Mouse (Mus musculus) limb, embryonic 11.5 days (tissue): Measurements from ENCODE around the gene Grem1. TPM values are rescaled to one million over a fixed set of nuclear protein-coding genes. Genes with fewer than 3 reads are reported as not detected.

Source experiments
- ATAC-seq: fragments of 200-750 bp; cut with Nextera tagmentation; 2 replicates; pipeline ENCODE4 v1.8.0; 2017; ENCODE audit warnings: low read depth; ENCODE audit not compliant: insufficient number of reproducible peaks, low FRiP score, low TSS enrichment
- DNase-seq: peaks from one replicate; pipeline ENCODE4 v3.0.0-alpha.2; 2015; ENCODE audit warnings: low spot score
- H3K27ac ChIP-seq: fragments of 300-500 bp; sonication (generic); replicated peaks from 2 replicates; pipeline ENCODE4 v1.5.1; 2014; ENCODE audit warnings: low read depth, mild to moderate bottlenecking, low read length
- H3K27me3 ChIP-seq: fragments of 300-500 bp; sonication (generic); 2 replicates; pipeline ENCODE4 v1.6.1; 2014; ENCODE audit warnings: mild to moderate bottlenecking, low read length, mixed read lengths; ENCODE audit not compliant: control insufficient read depth, insufficient read depth
- H3K36me3 ChIP-seq: fragments of 300-500 bp; sonication (generic); 2 replicates; pipeline ENCODE4 v1.6.1; 2014; ENCODE audit warnings: mild to moderate bottlenecking, low read length, moderate library complexity, mixed read lengths; ENCODE audit not compliant: control insufficient read depth, insufficient read depth
- H3K4me1 ChIP-seq: fragments of 300-500 bp; sonication (generic); 2 replicates; pipeline ENCODE4 v1.6.1; 2014; ENCODE audit warnings: low read length, mixed read lengths; ENCODE audit not compliant: control insufficient read depth, insufficient read depth
- H3K4me2 ChIP-seq: fragments of 300-500 bp; sonication (generic); 2 replicates; pipeline ENCODE4 v1.6.1; 2014; ENCODE audit warnings: low read depth, mild to moderate bottlenecking, moderate library complexity; ENCODE audit not compliant: severe bottlenecking
- H3K4me3 ChIP-seq: fragments of 300-500 bp; sonication (generic); 2 replicates; pipeline ENCODE4 v1.5.1; 2014; ENCODE audit warnings: low read depth, low read length
- H3K9ac ChIP-seq: fragments of 300-500 bp; sonication (generic); 2 replicates; pipeline ENCODE4 v1.6.1; 2014; ENCODE audit warnings: mild to moderate bottlenecking, low read length
- H3K9me3 ChIP-seq: fragments of 300-500 bp; sonication (generic); 2 replicates; pipeline ENCODE4 v1.6.1; 2016; ENCODE audit warnings: low read length; ENCODE audit not compliant: control insufficient read depth
- WGBS: fragments of 180-500 bp; shearing (Covaris S2); extraction: QIAGEN DNeasy Blood & Tissue Kit; methylation state at CpG from one replicate; pipeline ENCODE4 v1.1.7; 2014; 5-methylcytosine and 5-hydroxymethylcytosine counted together
- polyA plus RNA-seq: library from polyadenylated mRNA; unstranded; fragments of >200 nt; fragmentation: Nextera tagmentation; extraction: Ambion mirVana; gene quantifications from 2 replicates; pipeline ENCODE4 v1.2.1, GENCODE M21; 2014

Grem1 gene
- polyA plus RNA-seq, 1 experiment from 2014 or later: 7.1 TPM

DNA sequence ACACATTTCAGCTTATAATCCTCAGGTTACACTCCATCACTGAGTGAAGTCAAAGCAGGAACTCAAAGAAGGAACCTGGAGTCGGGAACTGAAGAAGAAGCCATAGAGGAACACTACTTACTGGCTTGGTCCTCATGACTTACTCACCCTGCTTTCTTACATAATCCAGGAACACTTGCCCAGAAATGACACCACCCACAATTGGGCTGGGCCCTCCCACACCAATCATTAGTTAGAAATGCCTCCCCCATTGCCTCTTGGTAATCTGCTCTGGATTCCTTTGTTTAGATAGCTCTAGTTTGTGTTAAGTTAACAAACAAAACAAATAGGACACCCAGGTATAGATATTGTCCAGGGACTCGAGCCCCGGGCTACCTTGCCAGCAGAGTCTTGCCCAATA is 29.9 kb downstream of the Grem1 start:
- Histone ChIP-seq H3K9me3 (no peaks in the 10 kb centered on the region), H3K27ac (no peak overlapping the region), H3K36me3 (no peaks in the 10 kb centered on the region), H3K4me3 (no peak overlapping the region), H3K27me3 (no peaks in the 10 kb centered on the region), H3K4me2 (no peak overlapping the region), H3K4me1 (no peaks in the 10 kb centered on the region), H3K9ac (no peak overlapping the region)
- ATAC-seq: no peak
- DNase-seq: no peak
- WGBS: 88% methylated on average over 3 of the region's 3 CpGs

DNA sequence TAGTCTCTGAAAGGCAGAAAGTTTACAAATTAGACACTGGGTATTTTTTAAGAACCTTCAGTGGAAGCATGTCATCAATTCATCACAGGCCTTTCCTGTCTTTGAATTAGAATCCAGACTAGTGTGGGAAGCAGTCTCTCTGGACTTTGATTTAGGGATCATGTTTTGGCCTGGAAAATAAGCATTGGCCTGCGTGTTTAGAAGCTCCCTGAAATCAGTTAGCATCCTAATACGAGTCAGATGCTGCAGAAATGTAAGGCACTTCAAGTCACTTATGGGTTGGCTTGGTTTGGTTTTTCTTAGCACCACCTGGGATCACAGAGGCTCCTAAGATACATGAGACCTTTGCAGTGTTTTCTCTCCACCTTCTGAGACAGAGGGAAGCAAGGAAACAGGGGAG is 43.6 kb downstream of the Grem1 start:
- H3K4me1 ChIP-seq: no peaks in the 10 kb centered on the region
- no peak overlapping the region for H3K9ac ChIP-seq
- no peak overlapping the region for H3K27ac ChIP-seq
- DNase-seq: no peak
- no peaks in the 10 kb centered on the region for H3K27me3 ChIP-seq
- ATAC-seq: no peak
- H3K4me2 ChIP-seq: no peak overlapping the region
- 41% methylated on average over 2 of the region's 2 CpGs for WGBS
- no peak overlapping the region for H3K4me3 ChIP-seq
- no peaks in the 10 kb centered on the region for H3K9me3 ChIP-seq
- no peaks in the 10 kb centered on the region for H3K36me3 ChIP-seq

DNA sequence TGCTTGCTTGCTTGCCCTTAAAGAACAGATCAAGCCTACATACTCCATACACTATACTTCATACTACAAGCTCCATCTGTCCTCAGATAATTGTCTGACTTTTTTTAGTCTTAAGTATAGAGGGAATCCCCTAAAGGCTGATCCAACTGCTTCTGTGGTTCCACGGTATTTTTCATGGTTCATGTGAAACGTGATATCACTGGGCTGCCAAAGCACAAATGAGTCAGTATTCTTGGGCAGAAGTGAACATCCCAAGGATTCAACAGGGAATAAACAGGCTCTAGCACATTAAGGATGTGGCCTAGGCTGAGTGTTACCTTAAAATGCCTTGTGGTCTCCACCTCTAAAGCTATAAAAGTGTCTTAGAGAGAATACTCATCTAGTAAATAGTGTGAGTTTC is 45.0 kb downstream of the Grem1 start:
- no peak for ATAC-seq
- WGBS: 71% methylated on average over 2 of the region's 2 CpGs

DNA sequence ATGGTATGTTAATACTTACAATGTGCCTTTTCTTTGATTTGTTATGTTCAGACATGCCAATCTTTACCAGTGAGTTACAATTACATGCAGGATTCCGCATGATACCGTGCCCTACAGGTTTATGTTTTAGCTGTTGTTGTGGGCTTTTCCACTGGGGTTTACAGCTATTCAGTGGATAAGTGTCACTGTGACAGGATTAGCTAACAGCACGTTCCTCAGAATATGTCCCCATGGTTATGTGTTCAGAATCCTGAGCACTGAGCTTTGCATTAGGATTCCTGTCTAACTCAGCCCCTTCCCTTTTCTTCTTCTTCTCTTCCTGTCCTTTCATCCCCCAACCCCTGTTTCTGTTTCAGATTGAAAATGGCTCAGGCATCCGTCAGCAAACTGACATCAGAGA is 50.9 kb downstream of the Grem1 start:
- no peaks in the 10 kb centered on the region for H3K9me3 ChIP-seq
- H3K27me3 ChIP-seq: no peaks in the 10 kb centered on the region
- ATAC-seq: no peak
- no peak overlapping the region for H3K4me3 ChIP-seq
- no peaks in the 10 kb centered on the region for H3K36me3 ChIP-seq
- no peaks in the 10 kb centered on the region for H3K4me1 ChIP-seq
- no peak overlapping the region for H3K4me2 ChIP-seq
- H3K9ac ChIP-seq: no peak overlapping the region
- 77% methylated on average over 4 of the region's 4 CpGs for WGBS
- no peak overlapping the region for H3K27ac ChIP-seq
- DNase-seq: no peak

More for the DNA sequence above, 45.0 kb downstream of the Grem1 start:
- Histone ChIP-seq H3K4me2 (no peak overlapping the region), H3K9ac (no peak overlapping the region), H3K4me3 (no peak overlapping the region), H3K4me1 (no peaks in the 10 kb centered on the region), H3K9me3 (no peaks in the 10 kb centered on the region), H3K36me3 (no peaks in the 10 kb centered on the region), H3K27me3 (no peaks in the 10 kb centered on the region), H3K27ac (no peak overlapping the region)
- DNase-seq: no peak

DNA sequence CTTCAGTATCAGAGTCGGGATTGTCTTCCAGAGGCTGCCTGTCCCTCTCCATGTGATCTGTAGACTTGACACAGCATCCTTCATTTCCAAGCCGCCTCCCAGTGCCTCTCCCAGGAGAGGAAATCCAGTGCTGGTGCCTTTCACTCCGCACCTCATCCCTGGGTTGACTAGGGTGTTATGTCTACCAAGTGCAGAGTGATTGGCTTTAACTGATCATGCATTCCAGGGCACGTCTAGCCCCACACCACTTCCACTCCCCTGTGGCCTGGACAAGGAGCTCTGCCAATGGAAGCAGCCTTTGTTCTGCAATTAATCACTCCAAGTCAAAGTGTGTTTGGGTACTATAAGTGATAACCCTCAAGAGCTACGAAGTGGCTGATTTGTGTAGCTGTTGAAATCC is 56.9 kb downstream of the Grem1 start:
- no peaks in the 10 kb centered on the region for H3K4me1 ChIP-seq
- H3K4me3 ChIP-seq: no peak overlapping the region
- H3K9me3 ChIP-seq: no peaks in the 10 kb centered on the region
- H3K27ac ChIP-seq: no peak overlapping the region
- no peak overlapping the region for H3K9ac ChIP-seq
- ATAC-seq (no peak), DNase-seq (no peak)
- H3K27me3 ChIP-seq: no peaks in the 10 kb centered on the region
- WGBS: 77% methylated on average over 5 of the region's 5 CpGs
- H3K4me2 ChIP-seq: no peak overlapping the region
- H3K36me3 ChIP-seq: no peaks in the 10 kb centered on the region

DNA sequence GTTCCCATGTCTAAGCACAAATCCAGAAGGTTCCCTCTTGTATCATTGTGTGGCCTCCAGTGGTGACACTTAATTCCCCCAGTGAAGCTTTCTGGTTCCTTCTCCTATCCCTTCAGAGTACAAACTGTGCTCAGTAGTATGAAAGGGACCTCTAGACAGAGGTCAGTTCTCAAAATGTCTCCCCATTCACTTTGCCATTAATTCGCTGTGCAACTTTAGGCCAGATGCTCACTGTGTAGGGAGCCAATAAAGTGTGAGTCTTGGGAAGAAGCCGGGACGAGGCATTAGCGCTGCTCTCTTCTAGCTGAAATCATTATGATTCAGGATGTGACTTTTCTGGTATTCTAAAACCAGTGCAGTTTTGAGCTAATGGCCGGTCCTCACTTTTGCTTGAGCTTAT is 61.8 kb downstream of the Grem1 start:
- Histone ChIP-seq H3K4me3 (no peak overlapping the region), H3K27me3 (no peaks in the 10 kb centered on the region), H3K4me2 (no peak overlapping the region), H3K4me1 (peaks cover 9% of the 10 kb centered on the region; the same call in 1 of the 2 replicates), H3K9me3 (no peaks in the 10 kb centered on the region), H3K36me3 (no peaks in the 10 kb centered on the region), H3K9ac (no peak overlapping the region), H3K27ac (no peak overlapping the region)
- ATAC-seq (no peak), DNase-seq (no peak)
- 63% methylated on average over 5 of the region's 5 CpGs for WGBS

DNA sequence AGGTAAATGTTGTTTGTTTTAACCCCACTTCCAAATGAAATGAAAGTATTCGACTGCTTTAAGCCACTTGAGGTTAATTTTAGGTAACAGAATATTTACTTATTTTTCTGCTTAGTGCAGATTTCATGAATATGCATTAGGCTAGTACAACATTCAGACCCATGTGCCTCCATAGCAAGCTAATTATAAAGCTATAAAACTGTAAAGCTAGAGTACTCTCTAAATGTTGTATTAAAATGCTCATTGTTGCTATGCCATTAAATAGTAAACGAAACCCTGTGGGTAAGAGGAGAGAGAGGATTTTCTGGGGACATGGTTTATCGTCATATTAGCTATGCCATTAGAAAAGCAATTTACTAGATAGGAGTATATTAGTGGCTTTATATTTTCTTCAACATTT is 62.2 kb downstream of the Grem1 start:
- no peak overlapping the region for H3K4me2 ChIP-seq
- DNase-seq: no peak
- 80% methylated on average over 3 of the region's 3 CpGs for WGBS
- no peaks in the 10 kb centered on the region for H3K9me3 ChIP-seq
- no peak overlapping the region for H3K4me3 ChIP-seq
- no peaks in the 10 kb centered on the region for H3K36me3 ChIP-seq
- no peaks in the 10 kb centered on the region for H3K27me3 ChIP-seq
- peaks cover 9% of the 10 kb centered on the region; the same call in 1 of the 2 replicates for H3K4me1 ChIP-seq
- no peak overlapping the region for H3K9ac ChIP-seq
- ATAC-seq: no peak
- H3K27ac ChIP-seq: no peak overlapping the region

Other genes starting within 250 kb of the Grem1 start
- 0.57 and 1.5 TPM in 2 replicates for gene Scg5, start 70.5 kb upstream of the Grem1 start, polyA plus RNA-seq
- gene Arhgap11a, start 90.0 kb upstream of the Grem1 start, polyA plus RNA-seq: 5.7 and 7.3 TPM in 2 replicates